Comparison of ENCODE assay signal across 8 mouse cellular contexts in the genomic region with DNA sequence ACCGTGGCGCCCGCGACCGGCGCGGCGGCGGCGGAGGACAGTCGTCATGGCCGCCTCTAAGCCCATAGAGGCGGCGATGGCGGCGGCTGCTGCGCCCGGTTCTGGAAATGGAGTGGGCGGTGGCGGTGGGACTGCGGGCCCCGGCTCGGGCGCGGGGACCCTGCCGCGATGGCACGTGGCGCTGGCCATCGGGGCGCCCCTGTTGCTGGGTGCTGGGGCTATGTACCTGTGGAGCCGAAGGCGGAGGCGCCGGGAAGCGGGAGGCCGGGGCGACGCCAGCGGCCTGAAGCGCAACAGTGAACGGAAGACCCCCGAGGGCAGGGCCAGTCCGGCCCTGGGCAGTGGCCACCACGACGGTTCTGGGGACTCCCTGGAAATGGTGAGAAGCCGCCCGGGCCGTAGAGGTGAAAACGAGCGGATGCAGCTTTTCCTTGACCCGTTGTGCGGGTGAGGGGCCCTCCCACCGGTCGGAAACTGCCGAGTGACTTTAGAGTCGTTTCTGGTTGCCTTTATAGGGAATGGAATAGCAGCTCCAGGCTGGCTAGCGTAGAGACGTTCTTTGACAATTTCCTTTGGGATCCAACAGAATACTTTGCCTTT. TPM values are rescaled to one million over a fixed set of nuclear protein-coding genes. Genes with fewer than 3 reads are reported as not detected.
DNase-seq lines count a peak whose midpoint lies in the region; ATAC-seq and TF ChIP-seq lines count a peak whose summit lies in the region.

No protein-coding gene starts in this region.

- DNase-seq in heart, postnatal 36 days, result no peak
- DNase-seq in embryo, embryonic 11 days, result peak; percentile 52
- peak; percentile 20 for DNase-seq in hindbrain, postnatal 0 days (ENCODE audit: low spot score)
- no peak for DNase-seq in cerebellum, postnatal 10 days
- DNase-seq in left cerebral cortex, postnatal 10 days (ENCODE audit: extremely low spot score in 1 of 2, low spot score in 2 of 2), result no peak

- peak overlapping the region; percentile 92 for H3K9ac ChIP-seq in heart, embryonic 15.5 days
- H3K9ac ChIP-seq in hindbrain, postnatal 0 days (replicated peaks; ENCODE audit: low read length), result peak overlapping the region; percentile 95
- H3K9ac ChIP-seq in midbrain, embryonic 15.5 days, result peak overlapping the region; percentile 93

- no peaks in the 10 kb centered on the region for H3K36me3 ChIP-seq in heart, embryonic 15.5 days
- peaks cover 31% of the 10 kb centered on the region for H3K36me3 ChIP-seq in E14TG2a.4 (ENCODE audit: insufficient read depth, low read length)
- no peaks in the 10 kb centered on the region for H3K36me3 ChIP-seq in hindbrain, postnatal 0 days (ENCODE audit: insufficient read depth, low read length)
- H3K36me3 ChIP-seq in midbrain, embryonic 15.5 days (replicated peaks), result no peaks in the 10 kb centered on the region

- intact Hi-C loops in heart, postnatal 36 days (cut with DNase I), result loop anchor here (2.0 to 5.0 kb wide), 2 partner anchors 45 to 405 kb away; a partner anchor contains a TSS
- intact Hi-C loops in left cerebral cortex, postnatal 10 days (cut with DNase I), result no loop called here

- H3K4me1 ChIP-seq in heart, embryonic 15.5 days (replicated peaks), result peaks cover 21% of the 10 kb centered on the region
- peaks cover 36% of the 10 kb centered on the region for H3K4me1 ChIP-seq in E14TG2a.4 (replicated peaks; ENCODE audit: low read depth, low read length)
- H3K4me1 ChIP-seq in hindbrain, postnatal 0 days (ENCODE audit: insufficient read depth, low read length), result peaks cover 15% of the 10 kb centered on the region
- peaks cover 26% of the 10 kb centered on the region for H3K4me1 ChIP-seq in midbrain, embryonic 15.5 days

- 0% methylated on average over 59 of the region's 59 CpGs for WGBS in heart, embryonic 15.5 days
- under 1% methylated on average over 58 of the region's 59 CpGs for WGBS in hindbrain, postnatal 0 days
- under 1% methylated on average over 59 of the region's 59 CpGs for WGBS in midbrain, embryonic 15.5 days

- TF ChIP-seq CTCF in E14TG2a.4 (conservative IDR thresholded peaks at IDR 0.05; ENCODE audit: low read length), result no peak
- TF ChIP-seq CTCF in hindbrain, postnatal 0 days (IDR thresholded peaks at IDR 0.05; ENCODE audit: low read depth), result no peak

- no peaks in the 10 kb centered on the region for H3K27me3 ChIP-seq in heart, embryonic 15.5 days
- no peaks in the 10 kb centered on the region for H3K27me3 ChIP-seq in E14TG2a.4 (ENCODE audit: insufficient read depth, low read length)
- H3K27me3 ChIP-seq in hindbrain, postnatal 0 days (ENCODE audit: insufficient read depth, low read length), result no peaks in the 10 kb centered on the region
- H3K27me3 ChIP-seq in midbrain, embryonic 15.5 days (replicated peaks), result no peaks in the 10 kb centered on the region

- H3K9me3 ChIP-seq in heart, embryonic 15.5 days (replicated peaks), result no peaks in the 10 kb centered on the region
- H3K9me3 ChIP-seq in E14TG2a.4 (ENCODE audit: low read length), result no peaks in the 10 kb centered on the region
- H3K9me3 ChIP-seq in hindbrain, postnatal 0 days (ENCODE audit: low read length), result no peaks in the 10 kb centered on the region
- no peaks in the 10 kb centered on the region for H3K9me3 ChIP-seq in midbrain, embryonic 15.5 days

- H3K4me2 ChIP-seq in heart, embryonic 15.5 days, result peak overlapping the region; percentile 79
- H3K4me2 ChIP-seq in hindbrain, postnatal 0 days (ENCODE audit: low read depth, low read length), result peak overlapping the region; percentile 80
- H3K4me2 ChIP-seq in midbrain, embryonic 15.5 days, result peak overlapping the region; percentile 69

- H3K4me3 ChIP-seq in heart, embryonic 15.5 days, result peak overlapping the region; percentile 91
- H3K4me3 ChIP-seq in E14TG2a.4 (replicated peaks; ENCODE audit: low read length), result peak overlapping the region; percentile 100
- H3K4me3 ChIP-seq in hindbrain, postnatal 0 days (ENCODE audit: low read length), result peak overlapping the region; percentile 85
- H3K4me3 ChIP-seq in midbrain, embryonic 15.5 days, result peak overlapping the region; percentile 80

- ATAC-seq in heart, embryonic 15.5 days (replicated peaks; ENCODE audit: insufficient number of reproducible peaks, insufficient read depth, low FRiP score, low read depth), result peak; percentile 47; the same call in 1 of the 2 replicates
- no peak for ATAC-seq in hindbrain, postnatal 0 days
- ATAC-seq in midbrain, embryonic 15.5 days (replicated peaks), result no peak; the same call in 1 of the 2 replicates

- H3K27ac ChIP-seq in heart, embryonic 15.5 days, result peak overlapping the region; percentile 97
- H3K27ac ChIP-seq in hindbrain, postnatal 0 days, result peak overlapping the region; percentile 99
- H3K27ac ChIP-seq in midbrain, embryonic 15.5 days, result peak overlapping the region; percentile 98

RNA-seq across cellular contexts. Expression of a gene that starts 0.4 kb away (rescaled TPM):
- polyA plus RNA-seq in heart, embryonic 15.5 days (2015; fragmentation: Nextera tagmentation; extraction: Ambion mirVana), result 36.4 and 38.5 TPM in 2 replicates
- 10 to 100 TPM; 41.2 to 41.3 TPM for total RNA-seq in heart, postnatal 36 days (2021)
- total RNA-seq in hindbrain, postnatal 0 days (2014; rRNA removed), result 87.8 and 92.3 TPM in 2 replicates
- polyA plus RNA-seq in hindbrain, postnatal 0 days (2015; fragmentation: Nextera tagmentation; extraction: Ambion mirVana), result 55.9 and 59.4 TPM in 2 replicates
- polyA plus RNA-seq in midbrain, embryonic 15.5 days (2015; fragmentation: Nextera tagmentation; extraction: Ambion mirVana), result 62.6 and 65.1 TPM in 2 replicates
- 100 to 1,000 TPM; 123 TPM for total RNA-seq in left cerebral cortex, postnatal 10 days (2021)

RNA-seq across cellular contexts. Expression of a gene that starts 45.2 kb away (rescaled TPM):
- 45.8 and 49.5 TPM in 2 replicates for polyA plus RNA-seq in heart, embryonic 15.5 days (2015; fragmentation: Nextera tagmentation; extraction: Ambion mirVana)
- 10 to 100 TPM; 34.8 to 35.3 TPM for total RNA-seq in heart, postnatal 36 days (2021)
- total RNA-seq in hindbrain, postnatal 0 days (2014; rRNA removed), result 20.1 and 33.0 TPM in 2 replicates
- 56.3 and 62.5 TPM in 2 replicates for polyA plus RNA-seq in hindbrain, postnatal 0 days (2015; fragmentation: Nextera tagmentation; extraction: Ambion mirVana)
- 42.5 and 49.2 TPM in 2 replicates for polyA plus RNA-seq in midbrain, embryonic 15.5 days (2015; fragmentation: Nextera tagmentation; extraction: Ambion mirVana)
- 10 to 100 TPM; 17.9 to 24.5 TPM for total RNA-seq in left cerebral cortex, postnatal 10 days (2021)

RNA-seq across cellular contexts. Expression of a gene that starts 50.7 kb away (rescaled TPM):
- polyA plus RNA-seq in heart, embryonic 15.5 days (2015; fragmentation: Nextera tagmentation; extraction: Ambion mirVana), result 0.11 and 0.15 TPM in 2 replicates
- total RNA-seq in heart, postnatal 36 days (2021), result not detected
- total RNA-seq in hindbrain, postnatal 0 days (2014; rRNA removed), result 0.47 TPM in 1 of 2 replicates, not detected in the other
- 0.23 and 0.35 TPM in 2 replicates for polyA plus RNA-seq in hindbrain, postnatal 0 days (2015; fragmentation: Nextera tagmentation; extraction: Ambion mirVana)
- polyA plus RNA-seq in midbrain, embryonic 15.5 days (2015; fragmentation: Nextera tagmentation; extraction: Ambion mirVana), result not detected in 2 replicates
- total RNA-seq in left cerebral cortex, postnatal 10 days (2021), result not detected

Comparison
In these comparisons a context has a peak if more than half of its experiments do, and no peak if none do; other contexts are left out.
1. DNase-seq: peak in embryo, embryonic 11 days (single experiment) and hindbrain, postnatal 0 days (single experiment); none in heart, postnatal 36 days (0 of 2), cerebellum, postnatal 10 days (0 of 2) and left cerebral cortex, postnatal 10 days (0 of 2).
2. Peak in every context shown above with its lines, with median percentiles within 50 percentile points of each other: H3K27ac ChIP-seq, H3K4me2 ChIP-seq, H3K4me3 ChIP-seq and H3K9ac ChIP-seq.